Mouse (Mus musculus): ENCODE data around the gene Gpn3.

- TF ChIP-seq POLR2A (IDR thresholded peaks at IDR 0.05; ENCODE audit: borderline replicate concordance, extremely low read depth, low read depth, low read length) (no peak), CTCF (IDR thresholded peaks at IDR 0.05; ENCODE audit: insufficient read depth, low read length) (no peak)
Measured at GRCm38 (mm10) chr5:122390006-122390405, 18.3 kb downstream of the Gpn3 start.

All from lung, adult 2 months (tissue).